Mouse (Mus musculus): ENCODE measurements around the gene Olfr1393. TPM values are rescaled to one million over a fixed set of nuclear protein-coding genes. Genes with fewer than 3 reads are reported as not detected.

Olfr1393 gene
- polyA plus RNA-seq, 1 experiment from 2014 or later: not detected

GRCm38 (mm10) chr11:49253035-49253434 lies 25.1 kb upstream of the Olfr1393 start:
- WGBS: 94% methylated on average over 6 of the region's 6 CpGs
- no peaks in the 10 kb centered on the region for H3K27me3 ChIP-seq
- H3K36me3 ChIP-seq: peaks cover 51% of the 10 kb centered on the region
- no peak overlapping the region for H3K4me2 ChIP-seq
- H3K9me3 ChIP-seq: no peaks in the 10 kb centered on the region
- peaks cover 28% of the 10 kb centered on the region for H3K4me1 ChIP-seq (replicated peaks)
- no peak overlapping the region for H3K4me3 ChIP-seq (replicated peaks)
- H3K27ac ChIP-seq: no peak overlapping the region
- ATAC-seq (ENCODE audit: insufficient number of reproducible peaks, insufficient read depth, low FRiP score, low TSS enrichment, low read depth): no peak
- H3K9ac ChIP-seq (replicated peaks): no peak overlapping the region

GRCm38 (mm10) chr11:49259296-49259695 lies 18.8 kb upstream of the Olfr1393 start:
- H3K9me3 ChIP-seq: no peaks in the 10 kb centered on the region
- H3K36me3 ChIP-seq: peaks cover 71% of the 10 kb centered on the region
- no peak overlapping the region for H3K4me3 ChIP-seq (replicated peaks)
- ATAC-seq (ENCODE audit: insufficient number of reproducible peaks, insufficient read depth, low FRiP score, low TSS enrichment, low read depth): no peak
- WGBS: 96% methylated on average over 2 of the region's 2 CpGs
- H3K4me1 ChIP-seq (replicated peaks): no peaks in the 10 kb centered on the region
- no peaks in the 10 kb centered on the region for H3K27me3 ChIP-seq
- H3K27ac ChIP-seq: no peak overlapping the region
- no peak overlapping the region for H3K4me2 ChIP-seq
- H3K9ac ChIP-seq (replicated peaks): no peak overlapping the region

GRCm38 (mm10) chr11:49259829-49260228 lies 18.3 kb upstream of the Olfr1393 start:
- Histone ChIP-seq H3K36me3 (peaks cover 68% of the 10 kb centered on the region), H3K4me3 (replicated peaks) (no peak overlapping the region), H3K4me2 (no peak overlapping the region), H3K9me3 (no peaks in the 10 kb centered on the region), H3K27me3 (no peaks in the 10 kb centered on the region), H3K27ac (no peak overlapping the region), H3K9ac (replicated peaks) (no peak overlapping the region), H3K4me1 (replicated peaks) (no peaks in the 10 kb centered on the region)
- ATAC-seq (ENCODE audit: insufficient number of reproducible peaks, insufficient read depth, low FRiP score, low TSS enrichment, low read depth): no peak
- 85% methylated on average over 1 of the region's 1 CpGs for WGBS

GRCm38 (mm10) chr11:49260598-49261312 lies 17.3 kb upstream of the Olfr1393 start:
- Histone ChIP-seq H3K4me1 (replicated peaks) (no peaks in the 10 kb centered on the region), H3K4me3 (replicated peaks) (no peak overlapping the region), H3K36me3 (peaks cover 62% of the 10 kb centered on the region), H3K9me3 (no peaks in the 10 kb centered on the region), H3K9ac (replicated peaks) (no peak overlapping the region), H3K4me2 (no peak overlapping the region), H3K27me3 (no peaks in the 10 kb centered on the region), H3K27ac (no peak overlapping the region)
- ATAC-seq (ENCODE audit: insufficient number of reproducible peaks, insufficient read depth, low FRiP score, low TSS enrichment, low read depth): no peak
- 93% methylated on average over 21 of the region's 21 CpGs for WGBS

GRCm38 (mm10) chr11:49261313-49261855 lies 16.7 kb upstream of the Olfr1393 start:
- Histone ChIP-seq H3K9ac (replicated peaks) (no peak overlapping the region), H3K27ac (no peak overlapping the region), H3K4me1 (replicated peaks) (no peaks in the 10 kb centered on the region), H3K4me2 (no peak overlapping the region), H3K4me3 (replicated peaks) (no peak overlapping the region), H3K27me3 (no peaks in the 10 kb centered on the region), H3K9me3 (no peaks in the 10 kb centered on the region), H3K36me3 (peaks cover 60% of the 10 kb centered on the region)
- ATAC-seq (ENCODE audit: insufficient number of reproducible peaks, insufficient read depth, low FRiP score, low TSS enrichment, low read depth): no peak
- WGBS: 93% methylated on average over 14 of the region's 14 CpGs

GRCm38 (mm10) chr11:49262286-49262685 lies 15.8 kb upstream of the Olfr1393 start:
- H3K9me3 ChIP-seq: no peaks in the 10 kb centered on the region
- no peaks in the 10 kb centered on the region for H3K4me1 ChIP-seq (replicated peaks)
- H3K4me2 ChIP-seq: no peak overlapping the region
- H3K27ac ChIP-seq: no peak overlapping the region
- H3K36me3 ChIP-seq: peaks cover 52% of the 10 kb centered on the region
- 92% methylated on average over 5 of the region's 5 CpGs for WGBS
- no peak overlapping the region for H3K4me3 ChIP-seq (replicated peaks)
- no peaks in the 10 kb centered on the region for H3K27me3 ChIP-seq
- no peak overlapping the region for H3K9ac ChIP-seq (replicated peaks)
- ATAC-seq (ENCODE audit: insufficient number of reproducible peaks, insufficient read depth, low FRiP score, low TSS enrichment, low read depth): no peak

GRCm38 (mm10) chr11:49263149-49263548 lies 15.0 kb upstream of the Olfr1393 start:
- Histone ChIP-seq H3K4me1 (replicated peaks) (no peaks in the 10 kb centered on the region), H3K4me2 (no peak overlapping the region), H3K36me3 (peaks cover 52% of the 10 kb centered on the region), H3K27ac (no peak overlapping the region), H3K27me3 (no peaks in the 10 kb centered on the region), H3K4me3 (replicated peaks) (no peak overlapping the region), H3K9me3 (no peaks in the 10 kb centered on the region), H3K9ac (replicated peaks) (no peak overlapping the region)
- ATAC-seq (ENCODE audit: insufficient number of reproducible peaks, insufficient read depth, low FRiP score, low TSS enrichment, low read depth): no peak
- WGBS: 96% methylated on average over 6 of the region's 6 CpGs

- 88% methylated on average over 7 of the region's 7 CpGs for WGBS
- Histone ChIP-seq H3K36me3 (peaks cover 52% of the 10 kb centered on the region), H3K27ac (no peak overlapping the region), H3K9ac (replicated peaks) (no peak overlapping the region), H3K27me3 (no peaks in the 10 kb centered on the region), H3K9me3 (no peaks in the 10 kb centered on the region), H3K4me2 (no peak overlapping the region), H3K4me3 (replicated peaks) (no peak overlapping the region), H3K4me1 (replicated peaks) (no peaks in the 10 kb centered on the region)
- ATAC-seq (ENCODE audit: insufficient number of reproducible peaks, insufficient read depth, low FRiP score, low TSS enrichment, low read depth): no peak
These were observed 14.0 kb upstream of the Olfr1393 start for GRCm38 (mm10) chr11:49264081-49264480.

- Histone ChIP-seq H3K27me3 (no peaks in the 10 kb centered on the region), H3K4me1 (replicated peaks) (no peaks in the 10 kb centered on the region), H3K36me3 (peaks cover 50% of the 10 kb centered on the region), H3K9ac (replicated peaks) (no peak overlapping the region), H3K4me3 (replicated peaks) (no peak overlapping the region), H3K27ac (no peak overlapping the region), H3K4me2 (no peak overlapping the region), H3K9me3 (no peaks in the 10 kb centered on the region)
- no peak for ATAC-seq (ENCODE audit: insufficient number of reproducible peaks, insufficient read depth, low FRiP score, low TSS enrichment, low read depth)
- 68% methylated on average over 11 of the region's 11 CpGs for WGBS
These were observed 13.5 kb upstream of the Olfr1393 start for GRCm38 (mm10) chr11:49264622-49265021.

- Histone ChIP-seq H3K4me3 (replicated peaks) (no peak overlapping the region), H3K27ac (no peak overlapping the region), H3K9ac (replicated peaks) (no peak overlapping the region), H3K27me3 (no peaks in the 10 kb centered on the region), H3K4me2 (no peak overlapping the region), H3K4me1 (replicated peaks) (no peaks in the 10 kb centered on the region), H3K36me3 (peaks cover 45% of the 10 kb centered on the region), H3K9me3 (no peaks in the 10 kb centered on the region)
- 87% methylated on average over 8 of the region's 8 CpGs for WGBS
- no peak for ATAC-seq (ENCODE audit: insufficient number of reproducible peaks, insufficient read depth, low FRiP score, low TSS enrichment, low read depth)
These were observed 13.0 kb upstream of the Olfr1393 start for GRCm38 (mm10) chr11:49265101-49265500.

- Histone ChIP-seq H3K9ac (replicated peaks) (no peak overlapping the region), H3K4me3 (replicated peaks) (no peak overlapping the region)
- ATAC-seq (ENCODE audit: insufficient number of reproducible peaks, insufficient read depth, low FRiP score, low TSS enrichment, low read depth): no peak
These were observed 11.4 kb upstream of the Olfr1393 start for GRCm38 (mm10) chr11:49266671-49267070.

GRCm38 (mm10) chr11:49267316-49267715 lies 10.8 kb upstream of the Olfr1393 start:
- no peak for ATAC-seq (ENCODE audit: insufficient number of reproducible peaks, insufficient read depth, low FRiP score, low TSS enrichment, low read depth)
- H3K9me3 ChIP-seq: no peaks in the 10 kb centered on the region
- no peak overlapping the region for H3K4me3 ChIP-seq (replicated peaks)
- peaks cover 23% of the 10 kb centered on the region for H3K36me3 ChIP-seq
- no peaks in the 10 kb centered on the region for H3K27me3 ChIP-seq
- 91% methylated on average over 10 of the region's 10 CpGs for WGBS
- H3K4me2 ChIP-seq: no peak overlapping the region
- H3K27ac ChIP-seq: no peak overlapping the region
- no peak overlapping the region for H3K9ac ChIP-seq (replicated peaks)
- H3K4me1 ChIP-seq (replicated peaks): no peaks in the 10 kb centered on the region

More at GRCm38 (mm10) chr11:49266671-49267070, 11.4 kb upstream of the Olfr1393 start:
- WGBS: 81% methylated on average over 6 of the region's 6 CpGs
- Histone ChIP-seq H3K4me2 (no peak overlapping the region), H3K27me3 (no peaks in the 10 kb centered on the region), H3K27ac (no peak overlapping the region), H3K36me3 (peaks cover 30% of the 10 kb centered on the region), H3K9me3 (no peaks in the 10 kb centered on the region), H3K4me1 (replicated peaks) (no peaks in the 10 kb centered on the region)
